Mouse (Mus musculus) cerebellum, adult 9-10 months (tissue): ENCODE results near the gene Nek6.
A peak's percentile ranks its signal among the peaks of the same experiment; 100 is the strongest.

Experiments used
- DNase-seq: peaks from one replicate; pipeline ENCODE4 v3.0.0; 2022

Nek6 gene

DNA sequence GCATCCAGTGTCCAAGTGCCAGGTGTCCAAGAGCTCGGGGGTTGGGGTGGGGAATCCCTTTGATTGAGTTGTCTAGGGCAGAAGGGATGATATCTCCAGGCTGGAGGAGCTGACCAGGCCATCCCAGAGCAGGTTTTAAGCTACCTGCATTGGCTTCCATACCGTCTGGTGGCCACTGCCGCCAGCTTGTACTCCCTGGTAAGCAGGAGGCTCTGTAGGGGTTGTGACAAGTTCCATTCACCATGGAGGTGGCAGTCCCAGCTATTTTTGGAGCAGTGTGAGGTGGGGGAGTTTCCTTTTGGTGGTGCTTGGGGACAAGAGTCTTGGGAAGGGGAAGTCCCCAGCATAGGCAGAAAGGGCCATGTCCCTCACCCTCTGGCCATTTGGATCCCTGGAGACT lies 29.7 kb downstream of the Nek6 start:
- DNase-seq: peak; percentile 80

DNA sequence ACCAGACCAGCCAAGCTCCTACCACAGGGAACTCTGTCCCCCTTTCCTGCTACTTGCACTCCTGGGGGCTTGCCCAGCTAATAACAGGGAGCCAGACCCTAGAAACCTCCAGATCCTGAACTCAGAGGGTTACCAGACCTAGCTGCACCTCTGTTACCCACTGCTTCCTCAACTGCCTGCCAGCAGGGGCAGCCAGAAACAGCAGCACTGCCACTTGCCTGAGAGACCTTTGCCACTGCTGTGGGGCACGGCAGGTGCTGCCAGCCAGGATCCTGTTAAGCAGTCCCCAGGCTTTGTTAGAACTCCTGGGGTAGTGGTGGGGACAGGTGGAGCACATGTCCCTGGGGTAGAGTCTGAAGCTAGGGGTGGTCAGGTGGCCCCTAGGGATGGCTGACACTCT lies 30.1 kb downstream of the Nek6 start:
- DNase-seq: no peak

DNA sequence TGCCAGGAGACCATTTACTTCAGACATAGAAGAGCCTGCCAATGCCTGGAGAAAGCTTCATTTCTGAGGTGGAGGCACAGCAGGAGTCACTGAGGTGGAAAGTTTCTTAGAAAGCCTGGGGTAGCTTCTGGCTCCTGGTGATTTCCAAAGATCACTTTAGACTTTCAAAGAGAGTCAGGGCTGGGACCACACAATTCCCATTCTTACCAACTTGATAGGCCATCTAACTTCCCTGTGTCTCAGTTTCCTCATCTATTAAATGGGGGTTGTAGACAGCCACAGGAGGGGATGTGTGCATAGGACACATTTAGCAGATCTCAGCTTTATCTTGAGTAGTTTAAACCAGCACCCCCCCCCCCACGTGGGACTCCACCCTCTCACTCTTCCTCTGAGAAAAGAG lies 30.9 kb downstream of the Nek6 start:
- DNase-seq: no peak

DNA sequence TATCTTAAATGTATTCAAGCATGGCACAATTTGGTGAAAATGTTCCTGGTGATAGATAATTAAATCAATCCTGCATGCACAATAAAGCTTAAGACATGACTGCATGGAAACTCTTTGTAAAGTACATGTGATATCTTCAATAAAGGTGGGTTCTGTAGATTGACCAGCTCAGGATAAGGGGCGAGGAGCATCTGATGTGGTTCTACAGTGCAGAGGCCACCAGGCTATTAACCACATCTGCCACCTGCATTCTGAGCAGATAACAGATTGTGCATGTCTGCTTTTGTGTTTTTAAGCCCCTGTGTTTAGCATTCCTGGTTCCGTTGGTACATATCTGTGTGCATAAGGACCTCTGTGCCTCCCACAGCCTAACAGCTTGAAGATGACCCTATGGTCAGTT lies 31.7 kb downstream of the Nek6 start:
- no peak for DNase-seq

DNA sequence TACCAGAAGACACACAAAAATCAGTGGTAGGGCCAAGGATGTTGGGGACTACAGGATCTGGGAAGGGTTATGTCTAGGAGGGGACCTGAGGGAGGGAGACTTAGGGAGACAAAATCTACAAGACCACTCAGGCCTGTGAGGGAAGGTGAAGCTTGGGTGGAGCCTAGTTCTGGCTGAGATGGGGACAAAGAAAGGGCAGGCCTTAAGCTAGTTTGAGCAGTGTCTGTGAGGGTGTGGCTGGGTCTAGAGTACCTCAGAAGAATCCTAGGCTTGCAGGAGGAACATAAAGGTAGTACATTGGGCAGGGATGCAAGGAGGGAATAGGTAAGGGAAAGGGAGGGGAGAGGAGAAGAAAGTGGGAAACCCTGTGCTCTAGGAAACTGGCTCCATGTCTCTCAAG lies 32.9 kb downstream of the Nek6 start:
- DNase-seq: no peak

DNA sequence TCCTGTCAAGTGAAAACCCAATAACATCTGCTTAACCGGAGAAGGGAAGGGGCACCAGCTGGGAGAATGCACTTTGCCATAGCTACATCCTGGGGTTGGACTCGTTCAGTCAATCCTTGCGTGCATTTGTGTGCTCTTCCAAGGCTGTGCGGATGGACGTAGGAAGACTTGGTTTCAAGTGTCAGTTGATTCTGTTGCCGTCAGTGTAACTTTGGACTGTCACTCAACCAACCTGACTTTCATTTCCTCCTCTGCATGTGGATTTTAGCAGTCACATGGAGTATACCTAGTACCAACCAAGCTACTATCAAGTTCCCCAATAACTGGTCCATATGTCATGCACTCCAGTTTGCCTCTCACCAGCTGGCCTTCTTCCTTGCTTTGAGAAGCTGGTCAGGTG lies 33.5 kb downstream of the Nek6 start:
- no peak for DNase-seq

DNA sequence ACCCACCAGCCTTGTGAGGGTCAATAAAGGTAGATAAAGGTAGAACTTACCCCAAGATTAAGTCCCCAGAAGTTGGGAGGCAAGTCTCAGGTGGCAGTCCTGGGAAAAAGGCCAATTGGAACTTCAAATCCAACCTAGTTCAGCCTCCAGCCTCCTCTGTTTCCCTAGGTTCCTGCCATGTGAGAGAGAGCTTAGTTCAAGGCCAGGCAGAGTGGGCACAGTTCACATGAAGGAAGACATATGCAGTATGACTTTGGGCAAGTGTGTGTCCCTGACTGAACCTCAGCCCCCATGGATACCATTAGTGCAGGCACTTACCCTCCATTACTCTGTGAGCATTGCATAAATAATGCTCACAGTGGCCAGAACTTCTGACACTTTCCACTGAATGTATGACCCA lies 34.3 kb downstream of the Nek6 start:
- no peak for DNase-seq

DNA sequence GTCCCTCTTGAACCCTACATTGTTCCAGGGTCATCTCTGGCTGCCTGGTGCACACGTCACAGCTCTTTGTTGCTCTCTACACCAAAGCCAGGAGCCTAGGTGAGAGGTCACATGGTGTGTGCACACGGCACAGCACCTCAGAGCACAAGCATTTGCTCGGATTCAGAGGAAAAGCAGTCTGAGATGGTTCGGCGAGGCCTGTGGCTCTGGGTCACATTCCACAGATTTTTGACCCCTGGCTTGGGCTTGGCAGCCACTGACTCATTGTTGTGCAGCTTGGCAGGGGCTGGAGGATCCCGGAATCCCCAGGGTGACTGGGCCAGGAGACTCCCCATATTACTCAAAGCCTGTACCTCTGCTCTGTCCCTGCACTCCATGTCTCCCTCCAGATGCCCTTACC lies 34.8 kb downstream of the Nek6 start:
- DNase-seq: no peak

DNA sequence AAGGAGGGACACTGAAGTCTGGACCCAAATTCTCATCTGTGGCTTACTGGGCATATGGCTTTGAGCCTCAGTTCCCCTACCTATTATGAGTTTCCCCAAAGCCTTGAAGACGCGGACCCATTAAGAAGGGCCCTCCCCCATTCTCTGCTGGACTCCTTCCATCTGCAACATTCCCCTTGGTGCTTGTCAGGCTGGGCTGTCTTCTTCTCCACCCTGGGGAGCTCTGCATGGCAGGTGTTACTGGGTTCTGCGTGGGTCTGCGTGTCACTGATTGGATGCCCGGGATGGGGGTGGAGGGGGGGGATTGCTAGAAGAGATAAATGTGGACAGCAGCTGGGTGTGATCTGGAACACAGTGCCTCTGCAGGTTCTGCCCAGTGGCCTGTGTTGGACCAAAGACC lies 35.3 kb downstream of the Nek6 start:
- DNase-seq: no peak

DNA sequence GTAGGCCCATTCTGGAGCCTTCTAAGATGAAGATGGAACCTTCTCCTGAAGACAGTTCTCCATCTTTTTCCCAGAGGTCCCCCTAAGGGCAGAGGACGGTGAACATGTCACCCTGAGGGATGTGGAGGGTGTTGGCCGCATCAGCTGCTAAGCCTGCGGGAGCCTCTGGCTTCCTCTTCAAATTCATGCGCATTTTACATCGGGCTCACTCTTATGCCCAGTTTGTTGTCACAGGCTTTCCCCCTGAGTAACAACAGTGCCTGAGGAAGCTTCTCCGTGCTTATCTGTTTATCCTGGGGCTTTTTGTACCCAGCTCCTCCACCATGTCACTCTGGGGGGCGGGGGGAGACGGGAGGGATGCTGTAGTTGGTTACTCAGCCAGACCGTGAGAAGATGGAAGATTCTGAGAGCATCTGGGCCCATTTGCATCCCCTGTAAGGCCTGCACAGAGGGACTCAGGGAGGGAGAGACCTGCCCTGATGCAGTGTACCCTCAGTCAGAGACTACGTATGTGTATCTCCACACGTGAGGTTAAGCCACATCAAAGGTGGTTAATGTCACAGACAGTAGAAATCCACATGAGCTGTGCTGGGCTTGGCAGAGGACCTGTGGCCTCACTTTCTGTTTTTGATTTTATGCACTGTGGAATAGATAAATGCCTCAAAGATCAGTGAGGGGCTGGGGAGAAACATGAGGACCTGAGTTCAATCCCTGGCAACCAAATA lies 36.5 kb downstream of the Nek6 start:
- DNase-seq: no peak

DNA sequence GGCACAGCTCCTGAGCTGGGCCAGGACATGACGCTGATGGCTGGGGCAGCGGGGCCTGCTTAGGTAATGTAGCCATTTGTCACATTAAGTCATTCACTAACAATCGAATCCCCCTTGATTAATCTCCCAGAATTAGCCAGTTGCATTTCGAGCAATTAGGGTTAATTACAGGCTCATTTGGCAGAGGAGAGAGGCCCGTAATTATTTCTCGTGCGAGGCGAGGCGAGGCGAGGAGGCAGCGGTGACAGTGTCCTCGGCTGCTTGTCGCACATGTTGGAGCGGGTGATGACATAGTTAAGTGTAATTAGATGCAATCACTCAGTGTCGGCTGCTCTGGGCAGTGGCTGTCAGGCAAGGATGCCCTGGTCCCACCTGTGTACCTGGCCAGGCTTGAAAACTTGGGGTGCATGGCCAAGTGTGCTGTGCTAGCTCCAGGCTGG lies 40.6 kb downstream of the Nek6 start:
- DNase-seq: no peak

DNA sequence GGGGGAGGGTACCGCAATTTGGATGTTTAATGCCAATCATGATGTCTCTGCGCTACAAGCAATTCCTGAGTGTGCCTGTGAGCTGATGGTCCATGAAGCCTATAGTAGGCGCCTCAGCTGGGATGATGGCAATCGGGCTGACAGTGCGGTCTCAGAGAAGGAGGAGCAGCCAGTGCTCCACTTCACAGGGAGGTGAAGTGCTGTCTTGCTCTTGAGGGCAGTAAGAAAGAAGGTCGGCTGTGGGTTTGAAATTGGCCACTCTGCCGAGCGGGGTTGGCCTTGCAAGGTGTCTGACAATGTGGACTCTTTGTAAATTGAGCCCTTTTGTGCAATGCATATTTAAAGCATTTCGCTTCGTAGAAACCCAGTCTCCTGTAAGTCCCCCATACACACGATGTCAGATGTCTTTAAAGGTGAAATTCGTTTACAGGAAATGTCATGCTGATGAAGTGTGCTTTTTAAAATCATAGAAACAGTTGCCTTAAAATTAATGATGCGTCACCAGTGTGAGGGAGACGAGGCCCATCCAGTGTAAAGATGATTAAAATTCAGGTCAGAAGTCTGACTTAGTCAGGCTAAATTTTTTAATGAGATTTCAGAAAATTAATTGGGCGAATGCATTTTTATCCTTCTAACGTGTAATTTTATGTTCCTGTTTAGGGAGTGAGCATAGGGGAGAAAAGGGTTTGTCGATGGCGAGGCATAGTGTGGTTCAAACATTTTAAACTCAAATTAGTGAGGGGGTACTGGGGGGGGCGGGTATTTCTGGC lies 43.0 kb downstream of the Nek6 start:
- no peak for DNase-seq

DNA sequence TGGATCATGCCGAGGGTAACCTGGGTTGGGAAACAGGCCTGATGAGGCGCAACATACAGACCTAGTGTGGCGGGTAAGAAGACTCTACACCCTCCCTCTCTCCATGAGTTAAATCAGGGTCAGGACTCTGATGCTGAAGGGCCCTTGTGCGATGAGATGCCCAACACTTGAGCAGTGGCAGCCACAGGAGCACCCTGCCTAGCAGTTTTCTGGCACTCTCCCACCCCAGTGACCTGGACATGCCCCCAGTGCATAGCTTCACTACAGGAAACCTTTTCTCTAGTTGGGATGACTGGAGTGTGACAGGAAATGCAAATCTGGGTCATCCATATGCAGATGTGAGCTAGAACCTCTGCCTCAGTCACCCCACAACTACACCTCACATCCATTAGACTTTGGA lies 44.2 kb downstream of the Nek6 start:
- DNase-seq: no peak

DNA sequence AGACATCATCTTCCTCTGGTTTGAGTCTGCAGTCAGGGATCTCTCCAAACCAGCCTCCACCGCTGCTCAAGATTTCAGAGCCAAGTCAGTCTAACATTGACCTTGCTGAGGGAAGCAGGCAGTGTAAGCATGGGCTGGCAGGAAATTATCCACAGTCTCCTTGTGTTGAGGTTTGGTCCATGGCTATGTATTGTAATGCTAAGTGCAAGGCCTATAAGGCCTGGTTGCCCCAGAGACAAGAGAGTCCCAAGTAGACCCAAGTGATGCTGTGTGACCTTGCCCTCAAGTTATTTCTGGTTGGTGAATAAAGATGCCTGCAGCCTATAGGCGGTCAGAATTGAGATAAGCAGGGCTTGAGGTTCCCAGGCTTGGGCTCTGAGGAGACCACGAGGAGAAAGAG lies 45.3 kb downstream of the Nek6 start:
- DNase-seq: no peak

DNA sequence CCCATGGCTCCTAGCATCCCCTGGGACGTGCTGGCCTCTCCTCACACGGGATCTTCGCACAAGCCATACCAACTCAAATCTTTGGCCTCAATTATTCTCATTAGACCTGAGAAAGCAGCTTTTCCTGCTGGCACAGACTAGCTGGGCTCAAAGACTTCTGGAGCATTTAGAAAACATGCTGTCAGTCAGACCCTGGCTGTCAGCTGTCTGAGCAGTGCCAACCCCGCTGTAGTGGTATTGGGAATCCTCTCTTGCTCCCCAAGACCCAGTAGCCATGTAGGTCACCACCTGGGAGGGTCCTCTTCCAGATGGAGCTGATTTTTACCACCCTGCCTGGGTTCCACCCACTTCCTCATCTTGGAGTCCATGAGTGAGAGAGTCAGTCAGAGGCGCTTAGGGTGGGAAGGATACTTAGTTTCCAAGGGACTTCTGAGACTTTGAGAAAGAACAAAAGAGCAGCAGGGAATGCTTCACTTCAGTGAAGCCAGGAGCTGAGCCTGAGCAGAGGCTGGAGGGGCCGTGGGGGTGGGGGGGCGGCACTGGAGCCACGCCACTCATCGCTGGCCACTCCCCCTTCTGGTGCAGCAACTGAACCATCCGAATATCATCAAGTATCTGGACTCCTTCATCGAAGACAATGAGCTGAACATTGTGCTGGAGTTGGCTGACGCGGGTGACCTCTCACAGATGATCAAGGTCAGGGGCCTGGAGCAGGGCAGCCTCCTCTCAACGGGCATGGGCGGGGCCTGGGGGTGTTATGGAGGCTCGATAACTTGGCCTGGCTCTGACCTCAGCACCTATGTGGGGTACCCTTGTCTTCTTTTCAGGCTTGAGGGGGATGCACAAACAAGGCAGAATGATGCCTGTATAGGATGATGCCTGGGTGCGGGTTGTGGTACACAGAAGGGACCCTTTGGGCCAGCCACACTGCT lies 49.1 kb downstream of the Nek6 start:
- no peak for DNase-seq

DNA sequence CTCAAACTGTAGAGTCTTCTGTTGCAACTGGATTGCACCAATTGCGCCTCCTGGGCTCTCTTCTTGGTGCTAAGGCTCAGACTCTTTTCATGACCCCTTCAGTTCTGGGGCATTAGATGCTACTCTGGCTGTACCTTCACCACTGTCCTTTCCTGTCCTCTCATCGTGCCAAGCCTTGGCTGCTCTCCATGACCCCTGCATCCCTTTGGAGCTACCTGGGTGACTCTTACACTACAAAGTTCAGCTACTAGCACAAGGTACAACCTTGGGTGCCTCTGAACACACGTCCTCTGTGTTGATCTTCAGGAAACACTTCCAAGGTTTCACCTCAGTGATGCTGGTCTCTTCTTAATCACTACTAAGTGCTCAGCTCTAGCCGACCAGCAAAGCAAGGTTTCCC lies 51.2 kb downstream of the Nek6 start:
- DNase-seq: no peak

DNA sequence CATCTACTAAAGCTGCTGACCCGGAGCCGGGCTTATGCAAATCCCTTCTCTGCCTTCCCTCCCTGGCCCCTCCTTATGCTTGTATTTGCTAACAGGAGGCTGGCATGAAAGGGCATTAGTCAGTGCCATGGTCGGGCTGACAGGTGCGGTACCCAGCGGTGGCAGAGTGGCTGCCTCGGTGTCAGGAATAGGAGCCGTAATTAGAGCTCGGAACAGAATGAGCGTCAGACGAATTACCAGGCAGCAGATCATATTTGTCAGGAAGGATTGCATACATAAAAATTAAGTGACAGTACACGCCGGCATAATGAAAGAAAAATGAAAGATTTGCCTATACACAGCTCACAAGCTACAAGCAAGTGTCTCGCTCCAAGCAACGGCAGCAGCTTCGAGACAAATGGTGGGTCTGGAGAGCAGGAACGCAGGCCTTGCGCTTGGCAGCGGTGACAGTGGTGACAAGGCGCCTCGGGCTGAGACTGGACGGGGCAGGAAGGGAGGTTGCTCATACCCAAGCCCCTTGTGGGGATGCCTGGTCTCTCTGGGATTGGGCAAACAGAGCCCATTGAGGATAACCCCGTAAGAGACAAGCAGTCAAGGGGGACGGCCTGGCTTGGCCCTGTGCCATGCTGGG lies 60.6 kb downstream of the Nek6 start:
- peak; percentile 78 for DNase-seq

DNA sequence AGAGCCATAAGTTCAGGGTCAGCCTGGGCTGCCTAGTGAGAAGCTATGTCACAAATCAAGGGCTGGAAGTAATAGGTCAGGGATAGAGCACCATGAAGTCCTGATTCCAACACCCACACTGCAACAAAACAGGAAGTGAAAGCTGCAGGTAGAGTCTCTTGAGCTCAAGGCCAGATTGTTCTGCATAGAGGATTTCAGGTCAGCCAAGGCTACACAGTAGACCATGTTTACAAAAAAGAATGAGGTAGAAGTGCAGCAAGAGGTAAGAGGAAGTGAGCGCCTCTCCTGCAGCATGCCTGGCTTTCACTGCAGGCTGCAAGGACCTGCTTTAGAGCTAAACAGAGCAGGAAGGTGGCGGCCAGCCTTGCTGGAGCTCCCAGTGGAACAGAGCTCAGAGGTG lies 63.3 kb downstream of the Nek6 start:
- DNase-seq: no peak

DNA sequence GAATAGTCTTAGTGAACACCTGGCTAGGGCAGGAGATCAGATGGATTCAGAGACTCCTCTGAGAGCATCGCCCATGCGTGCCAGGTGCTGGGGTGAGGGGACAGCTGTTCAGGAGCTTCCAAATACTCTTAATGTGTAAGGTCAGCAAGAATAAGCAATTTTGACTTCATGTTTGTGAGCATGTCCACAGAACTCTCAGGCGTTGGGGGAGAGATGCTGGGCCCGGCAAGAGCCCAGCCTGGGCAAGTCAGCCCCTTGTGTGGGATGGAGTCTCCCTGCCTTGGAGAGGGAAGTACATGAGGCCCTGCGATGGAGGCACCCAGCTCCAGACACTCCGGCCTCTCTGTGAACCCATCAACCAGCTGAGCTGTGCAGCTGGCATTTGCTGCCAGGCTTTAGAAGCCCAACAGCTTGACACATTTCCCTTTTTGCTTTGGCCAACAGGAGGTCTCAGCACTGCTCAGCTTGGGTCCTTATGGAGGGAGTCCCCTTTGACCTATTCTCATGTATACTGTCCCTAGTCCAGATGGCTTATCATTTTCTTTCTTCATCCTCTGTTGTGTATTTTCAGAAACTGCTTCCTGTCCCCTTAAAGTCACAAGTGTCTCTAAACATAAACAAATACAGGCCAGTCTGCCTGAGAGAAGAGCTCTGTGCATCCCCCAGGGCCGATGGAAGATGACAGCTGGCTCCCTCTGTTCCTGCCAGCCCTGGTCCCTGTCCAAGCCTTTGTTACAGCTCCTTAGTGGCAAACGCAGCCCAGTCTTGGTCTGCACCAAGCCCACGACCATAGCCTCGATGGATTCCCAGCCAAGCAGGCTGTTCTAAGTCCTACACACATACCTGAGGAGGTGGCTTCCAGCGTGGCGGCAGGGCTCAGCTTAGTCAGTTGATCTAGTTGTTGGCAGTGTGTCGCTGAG lies 67.4 kb downstream of the Nek6 start:
- peak; percentile 69 for DNase-seq

DNA sequence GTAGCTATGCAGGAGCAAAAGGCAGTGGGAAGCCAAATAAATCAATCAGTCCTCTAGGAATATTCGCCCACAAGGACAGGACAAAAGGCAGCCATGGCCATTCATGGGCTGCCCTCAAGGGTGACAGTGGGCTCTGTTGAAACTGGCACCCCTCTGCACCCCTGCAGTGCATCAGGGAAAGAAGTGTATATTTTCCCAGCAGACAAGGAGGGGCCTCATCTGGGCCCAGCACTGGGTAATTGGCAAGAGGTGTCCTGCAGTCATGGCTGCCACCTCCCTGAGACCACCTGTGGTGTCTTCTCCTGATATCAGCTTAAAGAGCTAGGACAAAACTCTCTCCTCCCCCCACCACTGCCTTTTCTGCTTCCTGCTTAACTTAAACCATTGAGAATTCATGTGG lies 68.1 kb downstream of the Nek6 start:
- no peak for DNase-seq

DNA sequence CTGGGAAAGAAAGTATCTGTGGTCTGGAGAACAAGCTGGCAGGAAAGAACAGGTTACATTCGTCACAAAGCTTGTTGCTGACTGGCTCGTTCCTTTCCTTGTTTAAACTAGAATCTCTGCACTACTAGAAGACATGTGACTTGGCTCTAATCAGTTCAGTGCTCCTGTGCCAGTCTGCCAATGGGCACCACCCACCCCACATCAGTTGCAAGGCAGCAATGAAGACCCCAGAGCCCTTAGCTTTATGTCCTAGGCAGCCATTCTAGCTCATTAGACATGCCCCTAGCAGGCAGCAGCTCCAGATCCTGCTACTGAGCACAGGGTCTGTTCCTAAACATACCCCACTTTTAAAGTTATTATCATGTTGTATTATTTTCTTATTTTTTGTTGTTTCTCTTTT lies 72.5 kb downstream of the Nek6 start:
- DNase-seq: no peak
